Mouse (Mus musculus): ENCODE measurements at regions not wholly inside any gene's neighbourhood (a gene's known extent, or its start where the extent isn't known, plus 50 kb on each side); places are given as distances from the start of the nearest gene placed in this dataset.
A peak's percentile ranks its signal among the peaks of the same experiment; 100 is the strongest.

GRCm38 (mm10) chr15:27259854-27260191 lies 206.7 kb upstream of the Ank start:
- no peak for DNase-seq (ENCODE audit: low spot score in 2 of 2)

- DNase-seq (ENCODE audit: low spot score in 2 of 2) = no peak
Observed at GRCm38 (mm10) chr15:27270203-27270602, 196.3 kb upstream of the Ank start.

GRCm38 (mm10) chr15:27282279-27282678 lies 184.2 kb upstream of the Ank start:
- DNase-seq (ENCODE audit: low spot score in 2 of 2) = no peak

- DNase-seq (ENCODE audit: low spot score in 2 of 2) = no peak
Observed at GRCm38 (mm10) chr15:27303856-27304255, 162.6 kb upstream of the Ank start.

GRCm38 (mm10) chr15:27304256-27304655 lies 162.2 kb upstream of the Ank start:
- no peak for DNase-seq (ENCODE audit: low spot score in 2 of 2)

- no peak for DNase-seq (ENCODE audit: low spot score in 2 of 2)
Observed at GRCm38 (mm10) chr15:27305035-27305434, 161.4 kb upstream of the Ank start.

GRCm38 (mm10) chr15:27308639-27309038 lies 157.8 kb upstream of the Ank start:
- no peak for DNase-seq (ENCODE audit: low spot score in 2 of 2)

GRCm38 (mm10) chr15:27315964-27316745 lies 150.3 kb upstream of the Ank start:
- DNase-seq (ENCODE audit: low spot score in 2 of 2) = peak in 1 of 2 experiments; percentile 9

- DNase-seq (ENCODE audit: low spot score in 2 of 2) = no peak
Observed at GRCm38 (mm10) chr15:27316746-27317129, 149.7 kb upstream of the Ank start.

GRCm38 (mm10) chr15:27321915-27322665 lies 144.4 kb upstream of the Ank start:
- no peak for DNase-seq (ENCODE audit: low spot score in 2 of 2)

GRCm38 (mm10) chr15:27325847-27326548 lies 140.5 kb upstream of the Ank start:
- DNase-seq (ENCODE audit: low spot score in 2 of 2) = peak; percentile 12 to 54

GRCm38 (mm10) chr15:27326549-27326876 lies 140.0 kb upstream of the Ank start:
- DNase-seq (ENCODE audit: low spot score in 2 of 2) = no peak

GRCm38 (mm10) chr15:27327744-27328143 lies 138.7 kb upstream of the Ank start:
- DNase-seq (ENCODE audit: low spot score in 2 of 2) = no peak

- DNase-seq (ENCODE audit: low spot score in 2 of 2) = no peak
Observed at GRCm38 (mm10) chr15:27328441-27328840, 138.0 kb upstream of the Ank start.

- DNase-seq (ENCODE audit: low spot score in 2 of 2) = no peak
Observed at GRCm38 (mm10) chr15:27340070-27340469, 126.4 kb upstream of the Ank start.

GRCm38 (mm10) chr15:27341518-27341976 lies 124.9 kb upstream of the Ank start:
- DNase-seq (ENCODE audit: low spot score in 2 of 2) = no peak

GRCm38 (mm10) chr15:27358441-27358840 lies 108.0 kb upstream of the Ank start:
- no peak for DNase-seq (ENCODE audit: low spot score in 2 of 2)

- DNase-seq (ENCODE audit: low spot score in 2 of 2) = no peak
Observed at GRCm38 (mm10) chr15:27359271-27359670, 107.2 kb upstream of the Ank start.

GRCm38 (mm10) chr15:27374517-27374916 lies 92.0 kb upstream of the Ank start:
- DNase-seq (ENCODE audit: low spot score in 2 of 2) = no peak

GRCm38 (mm10) chr15:27378601-27379094 lies 87.8 kb upstream of the Ank start:
- DNase-seq (ENCODE audit: low spot score in 2 of 2) = no peak

- no peak for DNase-seq (ENCODE audit: low spot score in 2 of 2)
Observed at GRCm38 (mm10) chr15:27380436-27380945, 86.0 kb upstream of the Ank start.

GRCm38 (mm10) chr15:27381565-27381964 lies 84.9 kb upstream of the Ank start:
- DNase-seq (ENCODE audit: low spot score in 2 of 2) = no peak
